Mouse (Mus musculus) left cerebral cortex, adult 11 months (tissue): ENCODE results near the gene Zfp653.

ENCODE experiments used
- DNase-seq: peaks from one replicate; pipeline ENCODE4 v3.0.0; 2022; ENCODE audit warnings: low spot score

Gene Zfp653

GRCm38 (mm10) chr9:22030386-22030785, 40.8 kb downstream of the Zfp653 start:
- no peak for DNase-seq

- DNase-seq: no peak
Observed at GRCm38 (mm10) chr9:22028467-22028866, 42.7 kb downstream of the Zfp653 start.

GRCm38 (mm10) chr9:22024592-22024991, 46.6 kb downstream of the Zfp653 start:
- DNase-seq: no peak

- no peak for DNase-seq
Observed at GRCm38 (mm10) chr9:22017208-22017825, 53.9 kb downstream of the Zfp653 start.

GRCm38 (mm10) chr9:22016245-22016644, 54.9 kb downstream of the Zfp653 start:
- no peak for DNase-seq

- DNase-seq: no peak
Observed at GRCm38 (mm10) chr9:22012731-22013130, 58.4 kb downstream of the Zfp653 start.

- DNase-seq: no peak
Observed at GRCm38 (mm10) chr9:22011055-22011454, 60.1 kb downstream of the Zfp653 start.
